Comparison of ENCODE assay signal across 8 mouse cellular contexts in genomic region chr10:80398174-80398535, GRCm38 (mm10). TPM values are rescaled to one million over a fixed set of nuclear protein-coding genes. Genes with fewer than 3 reads are reported as not detected.
DNase-seq lines count a peak whose midpoint lies in the region; ATAC-seq and TF ChIP-seq lines count a peak whose summit lies in the region.

No protein-coding gene starts in this region.

- peak overlapping the region; percentile 86 for H3K4me2 ChIP-seq in kidney, embryonic 15.5 days
- peak overlapping the region; percentile 63 for H3K4me2 ChIP-seq in hindbrain, embryonic 14.5 days (replicated peaks)
- peak overlapping the region; percentile 93 for H3K4me2 ChIP-seq in midbrain, embryonic 16.5 days (ENCODE audit: low read length)

- H3K36me3 ChIP-seq in kidney, embryonic 15.5 days: peaks cover 65% of the 10 kb centered on the region
- peaks cover 58% of the 10 kb centered on the region for H3K36me3 ChIP-seq in hindbrain, embryonic 14.5 days (replicated peaks; ENCODE audit: control insufficient read depth, insufficient read depth)
- peaks cover 31% of the 10 kb centered on the region for H3K36me3 ChIP-seq in midbrain, embryonic 16.5 days (ENCODE audit: control insufficient read depth, insufficient read depth, low read length)

- peaks cover 33% of the 10 kb centered on the region for H3K4me1 ChIP-seq in kidney, embryonic 15.5 days
- H3K4me1 ChIP-seq in bone marrow macrophage, adult 2 months (ENCODE audit: control insufficient read depth, insufficient read depth, low read length): peaks cover 30% of the 10 kb centered on the region
- peaks cover 24% of the 10 kb centered on the region for H3K4me1 ChIP-seq in hindbrain, embryonic 14.5 days (replicated peaks; ENCODE audit: control insufficient read depth, insufficient read depth, low read length)
- H3K4me1 ChIP-seq in midbrain, embryonic 16.5 days (ENCODE audit: control insufficient read depth, insufficient read depth, low read length): peaks cover 21% of the 10 kb centered on the region

- H3K4me3 ChIP-seq in kidney, embryonic 15.5 days (replicated peaks): peak overlapping the region; percentile 85
- H3K4me3 ChIP-seq in bone marrow macrophage, adult 2 months (ENCODE audit: insufficient read depth, low read length): peak overlapping the region; percentile 84
- H3K4me3 ChIP-seq in hindbrain, embryonic 14.5 days (replicated peaks; ENCODE audit: low read length): peak overlapping the region; percentile 80
- H3K4me3 ChIP-seq in midbrain, embryonic 16.5 days (ENCODE audit: low read depth, low read length): peak overlapping the region; percentile 73

- H3K27ac ChIP-seq in kidney, embryonic 15.5 days: peak overlapping the region; percentile 100
- peak overlapping the region; percentile 91 for H3K27ac ChIP-seq in bone marrow macrophage, adult 2 months (ENCODE audit: insufficient read depth, low read depth, low read length)
- H3K27ac ChIP-seq in hindbrain, embryonic 14.5 days: peak overlapping the region; percentile 99
- H3K27ac ChIP-seq in midbrain, embryonic 16.5 days (ENCODE audit: low read length): peak overlapping the region; percentile 100

- 0% methylated on average over 1 of the region's 1 CpGs for WGBS in kidney, embryonic 15.5 days
- 0% methylated on average over 1 of the region's 1 CpGs for WGBS in hindbrain, embryonic 14.5 days
- 0% methylated on average over 1 of the region's 1 CpGs for WGBS in midbrain, embryonic 16.5 days

- H3K27me3 ChIP-seq in kidney, embryonic 15.5 days: no peaks in the 10 kb centered on the region
- no peaks in the 10 kb centered on the region for H3K27me3 ChIP-seq in hindbrain, embryonic 14.5 days (ENCODE audit: control insufficient read depth, insufficient read depth, low read length)
- H3K27me3 ChIP-seq in midbrain, embryonic 16.5 days (ENCODE audit: control insufficient read depth, insufficient read depth, low read depth, low read length): no peaks in the 10 kb centered on the region

- no peak for ATAC-seq in kidney, embryonic 15.5 days (replicated peaks; ENCODE audit: low FRiP score)
- ATAC-seq in hindbrain, embryonic 14.5 days (ENCODE audit: low FRiP score): no peak
- ATAC-seq in midbrain, embryonic 16.5 days: no peak

- no peak for DNase-seq in kidney, adult 11 months
- DNase-seq in hindbrain, embryonic 14.5 days (ENCODE audit: low spot score): no peak
- DNase-seq in thymus, adult 18-20 months: no peak
- no peak for DNase-seq in cerebellum, adult 18-20 months
- DNase-seq in T-cell, adult 2 months (ENCODE audit: low spot score): no peak

- H3K9me3 ChIP-seq in kidney, embryonic 15.5 days (replicated peaks): no peaks in the 10 kb centered on the region
- H3K9me3 ChIP-seq in hindbrain, embryonic 14.5 days (ENCODE audit: control insufficient read depth, low read length): no peaks in the 10 kb centered on the region
- no peaks in the 10 kb centered on the region for H3K9me3 ChIP-seq in midbrain, embryonic 16.5 days (replicated peaks; ENCODE audit: control insufficient read depth, low read length, poor library complexity, severe bottlenecking)

- peak overlapping the region; percentile 95 for H3K9ac ChIP-seq in kidney, embryonic 15.5 days
- peak overlapping the region; percentile 91 for H3K9ac ChIP-seq in hindbrain, embryonic 14.5 days
- H3K9ac ChIP-seq in midbrain, embryonic 16.5 days (ENCODE audit: low read depth, low read length): peak overlapping the region; percentile 95

- TF ChIP-seq POLR2A in bone marrow macrophage, adult 2 months (IDR thresholded peaks at IDR 0.05; ENCODE audit: borderline replicate concordance, low read depth, low read length): no peak

- TF ChIP-seq CTCF in bone marrow macrophage, adult 2 months (IDR thresholded peaks at IDR 0.05; ENCODE audit: low read depth, low read length): no peak

RNA-seq across cellular contexts. Expression of gene Mbd3, which starts 1.2 kb away (rescaled TPM):
- 260 and 283 TPM in 2 replicates for polyA plus RNA-seq in kidney, embryonic 15.5 days (2015; fragmentation: Nextera tagmentation; extraction: Ambion mirVana)
- polyA plus RNA-seq in bone marrow macrophage, adult 2 months (2012; ENCODE audit: insufficient read depth, insufficient read length, missing spikeins): 55.6 and 58.2 TPM in 2 replicates
- polyA plus RNA-seq in hindbrain, embryonic 14.5 days (2014; fragmentation: Nextera tagmentation; extraction: Ambion mirVana): 152 and 161 TPM in 2 replicates
- polyA plus RNA-seq in midbrain, embryonic 16.5 days (2015; fragmentation: Nextera tagmentation; extraction: Ambion mirVana): 174 and 188 TPM in 2 replicates

RNA-seq across cellular contexts. Expression of gene Uqcr11, which starts 8.5 kb away (rescaled TPM):
- polyA plus RNA-seq in kidney, embryonic 15.5 days (2015; fragmentation: Nextera tagmentation; extraction: Ambion mirVana): 790 and 798 TPM in 2 replicates
- 175 and 193 TPM in 2 replicates for polyA plus RNA-seq in bone marrow macrophage, adult 2 months (2012; ENCODE audit: insufficient read depth, insufficient read length, missing spikeins)
- 675 and 804 TPM in 2 replicates for polyA plus RNA-seq in hindbrain, embryonic 14.5 days (2014; fragmentation: Nextera tagmentation; extraction: Ambion mirVana)
- polyA plus RNA-seq in midbrain, embryonic 16.5 days (2015; fragmentation: Nextera tagmentation; extraction: Ambion mirVana): 455 and 532 TPM in 2 replicates

RNA-seq across cellular contexts. Expression of gene Mex3d, which starts 10.7 kb away (rescaled TPM):
- 7.1 and 8.4 TPM in 2 replicates for polyA plus RNA-seq in kidney, embryonic 15.5 days (2015; fragmentation: Nextera tagmentation; extraction: Ambion mirVana)
- 5.8 and 8.3 TPM in 2 replicates for polyA plus RNA-seq in bone marrow macrophage, adult 2 months (2012; ENCODE audit: insufficient read depth, insufficient read length, missing spikeins)
- polyA plus RNA-seq in hindbrain, embryonic 14.5 days (2014; fragmentation: Nextera tagmentation; extraction: Ambion mirVana): 12.3 and 13.3 TPM in 2 replicates
- 13.6 and 15.0 TPM in 2 replicates for polyA plus RNA-seq in midbrain, embryonic 16.5 days (2015; fragmentation: Nextera tagmentation; extraction: Ambion mirVana)

RNA-seq across cellular contexts. Expression of gene Tcf3, which starts 35.3 kb away (rescaled TPM):
- polyA plus RNA-seq in kidney, embryonic 15.5 days (2015; fragmentation: Nextera tagmentation; extraction: Ambion mirVana): 130 and 138 TPM in 2 replicates
- polyA plus RNA-seq in bone marrow macrophage, adult 2 months (2012; ENCODE audit: insufficient read depth, insufficient read length, missing spikeins): 25.5 and 27.4 TPM in 2 replicates
- 41.3 and 46.5 TPM in 2 replicates for polyA plus RNA-seq in hindbrain, embryonic 14.5 days (2014; fragmentation: Nextera tagmentation; extraction: Ambion mirVana)
- polyA plus RNA-seq in midbrain, embryonic 16.5 days (2015; fragmentation: Nextera tagmentation; extraction: Ambion mirVana): 30.2 and 35.2 TPM in 2 replicates

RNA-seq across cellular contexts. Expression of gene Plk5, which starts 41.9 kb away (rescaled TPM):
- polyA plus RNA-seq in kidney, embryonic 15.5 days (2015; fragmentation: Nextera tagmentation; extraction: Ambion mirVana): 0.67 and 0.70 TPM in 2 replicates
- polyA plus RNA-seq in bone marrow macrophage, adult 2 months (2012; ENCODE audit: insufficient read depth, insufficient read length, missing spikeins): not detected in 2 replicates
- polyA plus RNA-seq in hindbrain, embryonic 14.5 days (2014; fragmentation: Nextera tagmentation; extraction: Ambion mirVana): 3.6 and 4.1 TPM in 2 replicates
- 9.6 and 11.0 TPM in 2 replicates for polyA plus RNA-seq in midbrain, embryonic 16.5 days (2015; fragmentation: Nextera tagmentation; extraction: Ambion mirVana)
